Mouse (Mus musculus) stomach, embryonic 16.5 days (tissue): Measurements from ENCODE around the gene B2m. TPM values are rescaled to one million over a fixed set of nuclear protein-coding genes. Genes with fewer than 3 reads are reported as not detected.

Source experiments
- ATAC-seq: fragments of 200-750 bp; cut with Nextera tagmentation; 2 replicates; pipeline ENCODE4 v1.8.0; 2017; ENCODE audit warnings: moderate number of reproducible peaks, moderate TSS enrichment; ENCODE audit not compliant: insufficient read depth, low FRiP score
- H3K27ac ChIP-seq: fragments of 300-500 bp; sonication (generic); 2 replicates; pipeline ENCODE4 v1.5.1; 2014; ENCODE audit warnings: low read length
- H3K27me3 ChIP-seq: fragments of 300-500 bp; sonication (generic); 2 replicates; pipeline ENCODE4 v1.6.1; 2014; ENCODE audit warnings: low read length, control low read depth, mixed read lengths; ENCODE audit not compliant: control insufficient read depth, insufficient read depth
- H3K36me3 ChIP-seq: fragments of 300-500 bp; sonication (generic); 2 replicates; pipeline ENCODE4 v1.6.1; 2014; ENCODE audit warnings: low read length; ENCODE audit not compliant: control insufficient read depth, insufficient read depth
- H3K4me1 ChIP-seq: fragments of 300-500 bp; sonication (generic); 2 replicates; pipeline ENCODE4 v1.6.1; 2014; ENCODE audit warnings: low read length, control low read depth, mixed read lengths; ENCODE audit not compliant: control insufficient read depth, insufficient read depth
- H3K4me2 ChIP-seq: fragments of 300-500 bp; sonication (generic); 2 replicates; pipeline ENCODE4 v1.6.1; 2014; ENCODE audit warnings: low read depth, low read length, mixed read lengths
- H3K4me3 ChIP-seq: fragments of 300-500 bp; sonication (generic); replicated peaks from 2 replicates; pipeline ENCODE4 v1.5.1; 2014; ENCODE audit warnings: mild to moderate bottlenecking, low read length
- H3K9ac ChIP-seq: fragments of 300-500 bp; sonication (generic); 2 replicates; pipeline ENCODE4 v1.6.1; 2014; ENCODE audit warnings: low read length
- H3K9me3 ChIP-seq: fragments of 300-500 bp; sonication (generic); replicated peaks from 2 replicates; pipeline ENCODE4 v1.6.1; 2016; ENCODE audit warnings: low read length, control low read depth; ENCODE audit not compliant: control insufficient read depth
- WGBS: fragments of 180-500 bp; shearing (Covaris S2); extraction: QIAGEN DNeasy Blood & Tissue Kit; methylation state at CpG from one replicate; pipeline ENCODE4 v1.1.7; 2014; 5-methylcytosine and 5-hydroxymethylcytosine counted together
- polyA plus RNA-seq: library from polyadenylated mRNA; unstranded; fragments of >200 nt; fragmentation: Nextera tagmentation; extraction: Ambion mirVana; gene quantifications from 2 replicates; pipeline ENCODE4 v1.2.1, GENCODE M21; 2015

B2m gene
- polyA plus RNA-seq, 1 experiment from 2014 or later, result 395 TPM

GRCm38 (mm10) chr2:122126765-122127347 lies 20.6 kb upstream of the B2m start:
- no peaks in the 10 kb centered on the region for H3K4me1 ChIP-seq
- H3K27ac ChIP-seq, result no peak overlapping the region
- H3K9me3 ChIP-seq, result no peaks in the 10 kb centered on the region
- H3K9ac ChIP-seq, result no peak overlapping the region
- no peak overlapping the region for H3K4me3 ChIP-seq
- no peaks in the 10 kb centered on the region for H3K27me3 ChIP-seq
- no peak overlapping the region for H3K4me2 ChIP-seq
- 36% methylated on average over 5 of the region's 5 CpGs for WGBS
- H3K36me3 ChIP-seq, result no peaks in the 10 kb centered on the region
- ATAC-seq, result no peak

GRCm38 (mm10) chr2:122127635-122128034 lies 19.9 kb upstream of the B2m start:
- WGBS, result 93% methylated on average over 4 of the region's 4 CpGs
- H3K36me3 ChIP-seq, result no peaks in the 10 kb centered on the region
- no peak overlapping the region for H3K27ac ChIP-seq
- H3K4me1 ChIP-seq, result no peaks in the 10 kb centered on the region
- no peaks in the 10 kb centered on the region for H3K27me3 ChIP-seq
- no peak overlapping the region for H3K4me3 ChIP-seq
- no peak for ATAC-seq
- no peak overlapping the region for H3K4me2 ChIP-seq
- H3K9me3 ChIP-seq, result no peaks in the 10 kb centered on the region
- H3K9ac ChIP-seq, result no peak overlapping the region

- Histone ChIP-seq H3K4me2 (no peak overlapping the region), H3K27me3 (no peaks in the 10 kb centered on the region), H3K36me3 (no peaks in the 10 kb centered on the region), H3K9me3 (no peaks in the 10 kb centered on the region), H3K4me3 (no peak overlapping the region), H3K4me1 (no peaks in the 10 kb centered on the region), H3K27ac (no peak overlapping the region), H3K9ac (no peak overlapping the region)
- WGBS, result 84% methylated on average over 2 of the region's 2 CpGs
- ATAC-seq, result no peak
These were observed 15.4 kb upstream of the B2m start for GRCm38 (mm10) chr2:122132078-122132477.

GRCm38 (mm10) chr2:122132618-122133017 lies 14.9 kb upstream of the B2m start:
- H3K9me3 ChIP-seq, result no peaks in the 10 kb centered on the region
- H3K4me2 ChIP-seq, result no peak overlapping the region
- no peak overlapping the region for H3K9ac ChIP-seq
- no peak for ATAC-seq
- WGBS, result 89% methylated on average over 2 of the region's 2 CpGs
- H3K36me3 ChIP-seq, result no peaks in the 10 kb centered on the region
- H3K4me3 ChIP-seq, result no peak overlapping the region
- H3K27ac ChIP-seq, result no peak overlapping the region
- H3K4me1 ChIP-seq, result no peaks in the 10 kb centered on the region
- H3K27me3 ChIP-seq, result no peaks in the 10 kb centered on the region

GRCm38 (mm10) chr2:122137839-122138465 lies 9.5 kb upstream of the B2m start:
- WGBS, result 47% methylated on average over 5 of the region's 5 CpGs
- no peak overlapping the region for H3K27ac ChIP-seq
- no peaks in the 10 kb centered on the region for H3K9me3 ChIP-seq
- H3K4me1 ChIP-seq, result no peaks in the 10 kb centered on the region
- H3K27me3 ChIP-seq, result no peaks in the 10 kb centered on the region
- H3K4me3 ChIP-seq, result no peak overlapping the region
- no peak overlapping the region for H3K9ac ChIP-seq
- no peak overlapping the region for H3K4me2 ChIP-seq
- ATAC-seq, result peak; percentile 58; the same call in 1 of the 2 replicates
- H3K36me3 ChIP-seq, result no peaks in the 10 kb centered on the region

- Histone ChIP-seq H3K4me1 (no peaks in the 10 kb centered on the region), H3K36me3 (no peaks in the 10 kb centered on the region), H3K4me3 (no peak overlapping the region), H3K9me3 (no peaks in the 10 kb centered on the region), H3K4me2 (no peak overlapping the region), H3K27me3 (no peaks in the 10 kb centered on the region), H3K9ac (no peak overlapping the region), H3K27ac (no peak overlapping the region)
- 77% methylated on average over 2 of the region's 2 CpGs for WGBS
- no peak for ATAC-seq
These were observed 6.7 kb upstream of the B2m start for GRCm38 (mm10) chr2:122140815-122141214.

GRCm38 (mm10) chr2:122141332-122141967 lies 6.0 kb upstream of the B2m start:
- H3K9me3 ChIP-seq, result no peaks in the 10 kb centered on the region
- ATAC-seq, result no peak
- no peak overlapping the region for H3K4me2 ChIP-seq
- no peaks in the 10 kb centered on the region for H3K27me3 ChIP-seq
- H3K27ac ChIP-seq, result no peak overlapping the region
- no peak overlapping the region for H3K4me3 ChIP-seq
- WGBS, result 64% methylated on average over 5 of the region's 5 CpGs
- no peaks in the 10 kb centered on the region for H3K36me3 ChIP-seq
- no peak overlapping the region for H3K9ac ChIP-seq
- H3K4me1 ChIP-seq, result no peaks in the 10 kb centered on the region

GRCm38 (mm10) chr2:122143111-122143510 lies 4.4 kb upstream of the B2m start:
- Histone ChIP-seq H3K4me3 (no peak overlapping the region), H3K27ac (no peak overlapping the region), H3K4me2 (no peak overlapping the region), H3K27me3 (no peaks in the 10 kb centered on the region), H3K4me1 (no peaks in the 10 kb centered on the region), H3K9ac (no peak overlapping the region), H3K9me3 (no peaks in the 10 kb centered on the region), H3K36me3 (no peaks in the 10 kb centered on the region)
- 85% methylated on average over 3 of the region's 3 CpGs for WGBS
- ATAC-seq, result no peak

GRCm38 (mm10) chr2:122145756-122146155 lies 1.7 kb upstream of the B2m start:
- Histone ChIP-seq H3K4me3 (no peak overlapping the region), H3K4me1 (0 out of 2 replicates have a peak, but pooled peaks cover 6% of the 10 kb centered on the region), H3K9ac (no peak overlapping the region), H3K4me2 (no peak overlapping the region), H3K9me3 (no peaks in the 10 kb centered on the region), H3K27me3 (no peaks in the 10 kb centered on the region), H3K27ac (no peak overlapping the region), H3K36me3 (no peaks in the 10 kb centered on the region)
- WGBS, result 67% methylated on average over 4 of the region's 4 CpGs
- ATAC-seq, result no peak
